8 mouse cellular contexts compared by ENCODE assay signal in genomic region chr3:152666991-152667355, GRCm38 (mm10). TPM values are rescaled to one million over a fixed set of nuclear protein-coding genes. Genes with fewer than 3 reads are reported as not detected.
DNase-seq lines count a peak whose midpoint lies in the region; ATAC-seq lines count a peak whose summit lies in the region.

No protein-coding gene starts in this region.

- H3K27me3 ChIP-seq in neural tube, embryonic 15.5 days (replicated peaks) = peaks cover 15% of the 10 kb centered on the region; the same call in 1 of the 2 replicates

- H3K9ac ChIP-seq in neural tube, embryonic 15.5 days (replicated peaks) = peak overlapping the region; percentile 62

- no peaks in the 10 kb centered on the region for H3K9me3 ChIP-seq in neural tube, embryonic 15.5 days (replicated peaks)

- H3K36me3 ChIP-seq in neural tube, embryonic 15.5 days = no peaks in the 10 kb centered on the region

- under 1% methylated on average over 16 of the region's 16 CpGs for WGBS in neural tube, embryonic 15.5 days

- peak overlapping the region; percentile 63 for H3K4me3 ChIP-seq in neural tube, embryonic 15.5 days (replicated peaks)

- peaks cover 15% of the 10 kb centered on the region for H3K4me1 ChIP-seq in neural tube, embryonic 15.5 days

- intact Hi-C loops in left cerebral cortex, postnatal 14 days (cut with DNase I) = loop anchor here (5.0 kb wide), 2 partner anchors 45 to 60 kb away; partner anchors contain the start of gene Pigk

- peak overlapping the region; percentile 98 for H3K4me2 ChIP-seq in neural tube, embryonic 15.5 days

- H3K27ac ChIP-seq in neural tube, embryonic 15.5 days (replicated peaks) = no peak overlapping the region

- DNase-seq in gastrocnemius, postnatal 10 days = peak; percentile 6
- no peak for DNase-seq in gastrocnemius, postnatal 25 days
- peak; percentile 24 for DNase-seq in NIH3T3 (ENCODE audit: low read depth)
- DNase-seq in frontal cortex, postnatal 14 days (ENCODE audit: low spot score in 2 of 2) = peak; percentile 20 to 38
- peak; percentile 24 to 25 for DNase-seq in left cerebral cortex, postnatal 14 days (ENCODE audit: low spot score in 2 of 2)
- no peak for DNase-seq in urinary bladder, postnatal 36 days (ENCODE audit: low spot score in 2 of 2)
- no peak for DNase-seq in ovary, postnatal 10 days (ENCODE audit: low spot score)

- peak; percentile 35; the same call in 1 of the 2 replicates for ATAC-seq in neural tube, embryonic 15.5 days (ENCODE audit: low FRiP score)

RNA-seq across cellular contexts. Expression of gene Ak5, which starts 1.2 kb away (rescaled TPM):
- 1 to 10 TPM; 1.7 to 5.3 TPM for total RNA-seq in gastrocnemius, postnatal 10 days (2021)
- total RNA-seq in gastrocnemius, postnatal 25 days (2021) = under 1 TPM; 0.16 to 0.33 TPM
- 100 to 1,000 TPM; 109 to 125 TPM for total RNA-seq in left cerebral cortex, postnatal 14 days (2021)
- 22.7 and 24.4 TPM in 2 replicates for polyA plus RNA-seq in neural tube, embryonic 15.5 days (2015; fragmentation: Nextera tagmentation; extraction: Ambion mirVana)

RNA-seq across cellular contexts. Expression of gene Pigk, which starts 46.9 kb away (rescaled TPM):
- total RNA-seq in gastrocnemius, postnatal 10 days (2021) = 10 to 100 TPM; 26.8 to 27.9 TPM
- total RNA-seq in gastrocnemius, postnatal 25 days (2021) = 10 to 100 TPM; 19.2 to 20.2 TPM
- total RNA-seq in left cerebral cortex, postnatal 14 days (2021) = 10 to 100 TPM; 44.1 to 45.0 TPM
- 47.2 and 56.7 TPM in 2 replicates for polyA plus RNA-seq in neural tube, embryonic 15.5 days (2015; fragmentation: Nextera tagmentation; extraction: Ambion mirVana)

Comparison
In these comparisons a context has a peak if more than half of its experiments do, and no peak if none do; other contexts are left out.
1. DNase-seq: peak in gastrocnemius, postnatal 10 days (single experiment), NIH3T3 (single experiment), frontal cortex, postnatal 14 days (2 of 2) and left cerebral cortex, postnatal 14 days (2 of 2); none in gastrocnemius, postnatal 25 days (single experiment), urinary bladder, postnatal 36 days (0 of 2) and ovary, postnatal 10 days (single experiment).
2. RNA of gene Ak5, which starts 1.2 kb away (total RNA-seq): 109 to 125 TPM in left cerebral cortex, postnatal 14 days; 1.7 to 5.3 TPM in gastrocnemius, postnatal 10 days and 0.16 to 0.33 TPM in gastrocnemius, postnatal 25 days; every median in the first group is over 10 times any median in the second.